Mouse (Mus musculus): Measurements from ENCODE around the gene Cib1. TPM values are rescaled to one million over a fixed set of nuclear protein-coding genes. Genes with fewer than 3 reads are reported as not detected.

The Cib1 gene
- polyA plus RNA-seq, 1 experiment: 31.0 TPM

DNA sequence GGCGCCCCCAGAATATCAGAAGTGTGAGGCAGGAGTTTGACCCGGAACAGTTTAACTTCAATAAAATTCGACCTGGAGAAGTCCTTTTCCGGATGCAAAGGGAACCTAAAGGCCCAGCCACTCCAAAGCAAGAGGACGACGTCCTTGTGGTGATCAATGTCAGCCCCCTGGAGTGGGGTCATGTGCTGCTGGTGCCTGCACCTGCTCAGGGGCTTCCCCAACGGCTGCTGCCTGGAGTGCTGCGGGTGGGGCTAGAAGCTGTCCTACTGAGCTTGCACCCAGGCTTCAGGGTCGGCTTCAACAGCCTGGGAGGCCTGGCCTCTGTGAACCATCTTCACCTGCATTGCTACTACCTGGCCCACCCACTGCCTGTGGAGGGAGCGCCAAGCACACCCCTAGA lies 5.9 kb upstream of the Cib1 start:
- no peak for DNase-seq (ENCODE audit: extremely low spot score in 1 of 2, low spot score in 1 of 2)

DNA sequence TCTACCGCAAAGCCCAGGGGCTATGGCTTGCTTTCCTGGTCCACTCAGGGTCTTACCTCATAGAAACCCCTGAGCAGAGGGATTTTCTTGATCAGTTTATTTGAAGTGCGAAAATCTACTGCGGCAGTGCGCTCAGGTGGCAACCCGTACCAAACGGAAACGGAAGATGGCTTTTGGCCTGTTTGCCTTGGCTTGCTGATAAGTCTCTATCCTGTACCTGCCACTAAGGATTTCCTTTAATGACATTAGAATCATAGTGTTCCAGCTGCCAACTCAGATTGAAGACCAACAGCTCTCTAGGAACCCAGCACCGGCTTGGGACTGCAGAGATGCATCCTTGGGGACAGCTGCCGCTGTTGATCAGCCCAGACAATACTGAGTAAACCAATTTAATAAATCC lies 1.2 kb upstream of the Cib1 start:
- no peak for DNase-seq (ENCODE audit: extremely low spot score in 1 of 2, low spot score in 1 of 2)

DNA sequence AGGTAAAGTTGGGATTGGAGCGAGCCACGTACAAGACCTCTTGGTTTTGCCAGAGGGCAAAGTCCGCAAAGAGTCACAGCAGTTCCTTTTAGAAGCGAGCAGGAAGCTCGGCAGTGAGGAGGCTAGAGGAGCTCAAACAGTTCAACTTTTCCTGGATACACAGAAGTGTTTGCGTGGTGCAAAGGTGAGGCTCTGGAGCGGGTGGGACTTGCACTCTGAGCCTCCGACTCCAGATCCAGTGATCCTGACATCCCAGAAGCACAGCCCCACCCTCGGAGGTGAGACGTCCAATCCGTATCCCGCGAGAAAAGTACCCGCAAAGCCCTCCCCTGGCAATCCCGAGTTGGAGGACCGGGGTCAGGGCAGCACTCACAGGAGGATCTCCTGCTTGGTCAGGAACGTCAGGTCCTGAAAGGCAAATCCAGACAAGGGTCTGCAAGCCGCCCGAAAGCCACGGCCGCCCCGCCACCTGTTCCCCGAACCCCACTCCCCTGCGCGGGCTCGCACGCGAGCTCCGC lies 583 bp downstream of the Cib1 start:
- DNase-seq (ENCODE audit: extremely low spot score in 1 of 2, low spot score in 1 of 2): no peak

DNA sequence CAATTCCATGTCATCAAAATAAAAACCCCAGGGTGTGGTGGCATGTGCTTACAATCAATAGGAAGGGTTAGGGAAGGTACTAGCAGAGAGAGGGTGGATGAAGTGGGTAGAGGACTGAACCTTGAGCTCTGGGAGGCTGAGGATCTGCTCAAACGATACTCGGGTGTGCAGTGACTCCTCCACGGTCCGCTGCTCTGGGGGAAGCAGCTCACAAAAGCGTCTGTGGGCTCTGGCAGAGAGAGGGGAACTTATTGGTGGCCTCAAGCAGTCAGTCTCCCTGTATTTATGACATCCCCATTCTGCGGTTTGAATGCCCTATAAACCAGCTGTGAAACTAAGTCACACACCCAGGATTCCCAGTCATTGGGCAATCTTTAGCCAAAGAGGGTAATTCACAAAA lies 2.4 kb downstream of the Cib1 start:
- no peak for DNase-seq (ENCODE audit: extremely low spot score in 1 of 2, low spot score in 1 of 2)

DNA sequence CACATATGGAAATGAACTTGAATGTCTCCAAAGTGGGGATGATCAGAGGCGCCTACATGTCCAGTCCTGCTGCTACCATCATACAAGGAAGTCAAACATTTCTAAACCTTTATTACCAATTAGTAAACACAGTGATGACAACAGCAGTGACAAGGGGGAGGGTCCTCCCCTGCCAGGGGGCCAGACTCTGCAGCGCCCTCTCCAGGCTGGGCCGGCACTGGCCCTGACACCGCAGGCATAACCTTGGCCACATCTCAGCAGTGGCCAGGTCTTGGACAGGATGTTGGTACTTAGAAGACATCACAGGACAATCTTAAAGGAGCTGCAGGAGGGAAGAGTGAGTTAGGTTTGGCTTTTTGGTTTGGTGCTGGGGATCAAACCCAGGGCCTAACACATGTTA lies 5.5 kb downstream of the Cib1 start:
- DNase-seq (ENCODE audit: extremely low spot score in 1 of 2, low spot score in 1 of 2): no peak

DNA sequence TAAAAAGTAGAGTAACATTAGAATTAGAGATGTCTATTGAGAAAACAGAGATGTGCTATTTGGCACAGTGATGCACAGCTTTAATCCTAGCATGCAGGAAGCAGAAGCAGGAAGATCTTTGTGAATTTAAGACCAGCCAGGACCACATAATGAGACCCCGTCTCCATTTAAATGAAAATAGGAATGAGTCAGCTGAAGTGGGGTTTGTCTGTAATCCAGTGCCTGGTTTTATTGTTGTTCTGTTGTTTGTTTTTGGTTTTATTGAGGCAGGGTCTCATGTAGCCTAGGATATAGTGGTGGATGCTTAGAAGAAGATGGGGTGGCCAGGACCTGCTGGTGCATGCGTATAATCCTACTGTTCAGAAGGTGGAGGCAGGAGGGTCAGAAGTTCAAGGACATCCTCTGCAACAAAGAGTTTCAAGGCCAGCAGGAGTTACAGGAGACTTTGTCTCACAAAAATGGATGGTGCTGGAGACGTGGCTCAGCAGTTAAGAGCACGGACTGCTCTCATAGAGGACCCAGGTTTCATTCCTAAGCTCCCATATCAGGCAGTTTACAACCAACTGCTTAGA lies 11.3 kb downstream of the Cib1 start:
- no peak for DNase-seq (ENCODE audit: extremely low spot score in 1 of 2, low spot score in 1 of 2)

DNA sequence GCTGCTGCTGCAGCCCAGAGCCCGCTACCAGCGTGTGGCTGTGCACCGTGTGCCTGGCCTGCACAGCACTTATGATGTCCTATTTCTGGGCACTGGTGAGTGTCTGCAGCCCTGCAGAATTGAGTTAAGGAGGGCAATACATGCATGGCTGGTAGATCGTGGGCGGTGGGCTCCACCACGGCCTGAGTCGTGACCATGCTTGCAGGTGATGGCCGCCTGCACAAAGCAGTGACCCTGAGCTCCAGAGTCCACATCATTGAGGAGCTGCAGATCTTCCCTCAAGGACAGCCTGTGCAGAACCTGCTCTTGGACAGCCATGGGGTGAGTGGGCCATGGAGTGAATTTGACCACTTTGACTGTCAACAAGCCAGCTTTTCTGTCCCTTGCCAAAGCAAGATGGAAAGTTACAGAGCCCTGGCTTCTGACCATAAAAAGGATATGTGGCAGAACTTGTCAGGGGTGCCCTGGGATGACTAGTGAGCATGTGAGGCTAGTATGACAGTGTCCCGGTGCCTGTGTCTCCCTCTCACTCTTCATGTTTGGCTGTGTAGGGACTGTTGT lies 12.3 kb downstream of the Cib1 start:
- no peak for DNase-seq (ENCODE audit: extremely low spot score in 1 of 2, low spot score in 1 of 2)

DNA sequence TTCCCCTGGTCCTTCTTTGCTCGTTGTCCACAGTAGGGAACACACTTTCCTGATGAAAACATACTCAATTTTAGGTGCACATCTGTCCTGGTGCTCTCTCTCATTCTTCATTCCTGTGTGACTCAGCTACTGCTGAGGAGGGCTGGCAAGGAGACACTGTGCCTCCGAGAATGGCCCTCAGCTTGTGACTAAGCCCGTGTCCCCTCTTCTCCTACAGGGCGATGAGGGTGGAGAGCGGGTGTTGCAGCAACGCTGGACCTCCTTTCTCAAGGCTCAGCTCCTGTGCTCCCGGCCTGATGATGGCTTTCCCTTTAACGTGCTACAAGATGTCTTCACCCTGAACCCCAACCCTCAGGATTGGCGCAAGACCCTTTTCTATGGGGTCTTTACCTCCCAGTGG lies 13.9 kb downstream of the Cib1 start:
- DNase-seq (ENCODE audit: extremely low spot score in 1 of 2, low spot score in 1 of 2): no peak

DNA sequence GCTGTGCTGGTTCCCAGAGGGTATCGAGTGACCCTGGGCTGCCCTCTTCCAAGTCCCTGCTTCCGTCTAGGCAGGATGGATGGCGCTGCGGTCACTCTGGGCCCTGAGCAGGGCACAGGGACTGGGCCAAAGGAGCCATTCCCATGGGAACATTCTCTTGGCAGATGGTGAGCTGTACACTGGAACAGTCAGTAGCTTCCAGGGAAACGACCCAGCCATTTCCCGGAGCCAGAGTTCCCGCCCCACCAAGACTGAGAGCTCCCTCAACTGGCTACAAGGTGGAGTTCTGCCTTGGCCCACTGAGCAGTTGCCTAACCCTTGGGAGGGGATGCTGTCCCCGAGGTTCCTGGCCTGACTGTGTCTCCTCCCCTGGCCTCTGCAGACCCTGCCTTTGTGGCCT lies 16.0 kb downstream of the Cib1 start:
- peak; percentile 47 for DNase-seq (ENCODE audit: extremely low spot score in 1 of 2, low spot score in 1 of 2)

DNA sequence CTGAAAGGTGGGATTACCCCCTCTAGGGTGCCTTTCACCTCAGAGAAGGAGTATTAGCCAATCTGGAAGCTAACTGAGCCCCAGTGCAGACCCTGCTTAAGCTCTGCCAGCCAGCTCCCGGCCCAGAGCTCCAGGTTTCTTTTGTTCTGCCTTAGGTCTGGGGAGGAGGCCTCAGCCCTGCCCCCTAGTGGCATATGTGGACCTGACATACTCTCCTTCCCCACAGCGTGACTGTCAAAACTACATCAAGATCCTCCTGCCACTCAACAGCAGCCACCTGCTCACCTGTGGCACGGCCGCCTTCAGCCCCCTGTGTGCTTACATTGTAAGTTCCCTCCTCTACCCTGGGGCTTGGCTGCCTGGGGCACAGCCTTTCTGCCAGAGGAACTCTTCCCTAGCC lies 17.2 kb downstream of the Cib1 start:
- DNase-seq (ENCODE audit: extremely low spot score in 1 of 2, low spot score in 1 of 2): peak; percentile 41 to 83

DNA sequence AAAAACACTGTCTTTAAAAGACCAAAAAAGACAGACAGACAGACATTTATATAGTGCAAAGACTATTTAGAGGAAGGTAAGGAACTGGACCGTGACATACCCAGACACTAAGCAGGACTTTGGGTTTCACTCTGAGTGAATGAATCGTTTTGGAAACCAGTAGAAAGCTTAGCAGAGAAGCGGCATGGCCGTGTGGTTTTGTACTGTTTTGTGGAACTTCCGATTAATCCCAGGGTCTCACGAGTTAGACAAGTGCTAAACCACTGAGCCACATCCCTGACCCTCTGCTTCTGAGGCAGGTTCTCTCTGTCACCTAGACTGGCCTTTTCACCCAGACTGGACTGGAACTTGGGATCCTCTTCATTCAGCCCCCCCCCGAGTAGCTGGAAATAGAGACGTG lies 18.2 kb downstream of the Cib1 start:
- no peak for DNase-seq (ENCODE audit: extremely low spot score in 1 of 2, low spot score in 1 of 2)

DNA sequence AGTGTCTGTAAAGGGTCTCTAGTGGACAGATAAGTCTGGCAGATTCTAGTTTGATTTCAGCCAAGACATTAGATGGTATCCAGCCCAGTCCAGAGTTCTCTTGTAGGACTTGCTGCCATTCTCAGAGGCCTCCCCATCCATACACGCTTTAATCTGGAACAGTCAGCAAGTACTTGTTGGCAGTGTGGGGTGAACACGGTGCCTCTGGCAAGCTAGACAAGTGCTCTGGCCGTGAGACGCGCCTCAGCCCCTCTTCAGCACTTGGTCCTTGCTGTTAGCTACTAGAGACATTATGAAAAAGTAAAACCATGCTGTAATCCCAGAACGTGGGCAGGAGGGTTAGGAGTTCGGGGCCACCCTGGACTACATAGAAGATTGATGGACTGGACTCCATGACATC lies 19.0 kb downstream of the Cib1 start:
- DNase-seq (ENCODE audit: extremely low spot score in 1 of 2, low spot score in 1 of 2): no peak

DNA sequence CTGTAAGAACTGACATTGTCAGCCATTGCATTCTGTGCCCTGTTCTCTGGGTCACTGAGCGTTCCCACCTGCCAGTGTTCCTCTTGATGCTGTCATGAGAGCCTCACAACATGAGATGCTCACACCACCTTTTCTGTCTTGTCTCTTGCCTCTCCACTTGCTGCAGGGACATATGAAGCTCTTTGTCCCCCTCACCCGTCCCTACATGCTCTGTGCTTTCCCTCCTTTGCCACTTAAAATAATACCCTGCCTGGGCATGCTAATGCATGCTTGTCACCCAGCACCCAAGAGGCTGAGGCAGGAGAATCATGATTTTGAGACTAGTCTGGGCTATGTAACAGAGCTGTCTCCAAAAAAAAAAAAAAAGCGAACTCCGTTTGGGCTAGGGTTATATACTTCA lies 21.6 kb downstream of the Cib1 start:
- DNase-seq (ENCODE audit: extremely low spot score in 1 of 2, low spot score in 1 of 2): no peak

DNA sequence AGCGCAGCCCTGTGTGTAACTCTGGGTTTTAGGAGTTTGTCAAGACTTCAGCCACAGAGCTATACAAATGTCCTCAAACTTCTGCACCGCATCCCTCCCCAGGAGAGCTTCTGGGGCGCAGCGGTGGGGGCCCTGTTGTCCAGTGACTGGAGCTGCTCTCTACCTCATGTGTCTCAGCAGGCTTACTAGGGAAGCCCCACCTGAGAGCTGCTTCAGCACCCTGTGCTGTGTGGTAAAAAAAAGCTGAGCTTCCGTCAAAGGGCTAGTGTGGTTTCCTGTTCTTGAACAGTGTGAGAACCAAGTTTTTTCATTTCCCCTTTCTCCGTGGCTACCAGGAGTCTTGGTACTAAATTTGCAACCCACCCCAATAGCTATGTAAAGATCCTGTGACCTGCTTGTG lies 22.9 kb downstream of the Cib1 start:
- DNase-seq (ENCODE audit: extremely low spot score in 1 of 2, low spot score in 1 of 2): no peak

DNA sequence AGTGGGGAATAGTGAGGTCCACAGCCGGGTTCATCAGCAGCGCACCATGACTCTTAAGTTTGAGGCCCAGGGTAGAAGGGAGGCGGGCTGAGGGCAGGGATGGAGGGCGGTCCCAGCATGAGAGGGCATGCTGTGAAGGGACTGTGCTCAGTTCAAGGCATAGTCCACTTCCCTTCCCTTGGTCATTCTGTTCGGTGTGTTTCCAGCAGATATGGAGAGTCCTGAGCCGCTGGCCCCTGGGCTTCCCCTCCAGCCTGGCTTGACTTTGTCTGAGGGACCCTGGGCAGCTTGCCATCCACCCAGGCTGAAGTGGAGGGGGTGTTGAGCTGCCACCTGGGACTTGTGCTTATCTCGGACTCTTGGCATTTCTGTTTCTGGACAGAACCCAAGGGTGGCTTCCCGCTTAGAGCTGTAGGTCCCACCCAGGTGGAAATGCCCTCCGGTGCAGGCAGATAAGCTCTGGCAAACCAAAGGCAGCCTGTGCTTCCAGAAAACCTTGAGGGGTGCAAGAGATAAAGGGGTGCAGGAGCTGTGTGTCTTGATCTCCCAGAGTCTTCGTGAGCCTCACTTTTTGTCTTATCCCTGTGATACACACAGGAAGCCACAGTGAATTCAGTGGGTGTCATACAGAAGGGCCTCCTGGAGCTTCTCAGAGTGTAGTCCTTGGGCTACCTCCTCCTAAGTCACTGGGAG lies 23.7 kb downstream of the Cib1 start:
- DNase-seq (ENCODE audit: extremely low spot score in 1 of 2, low spot score in 1 of 2): no peak

DNA sequence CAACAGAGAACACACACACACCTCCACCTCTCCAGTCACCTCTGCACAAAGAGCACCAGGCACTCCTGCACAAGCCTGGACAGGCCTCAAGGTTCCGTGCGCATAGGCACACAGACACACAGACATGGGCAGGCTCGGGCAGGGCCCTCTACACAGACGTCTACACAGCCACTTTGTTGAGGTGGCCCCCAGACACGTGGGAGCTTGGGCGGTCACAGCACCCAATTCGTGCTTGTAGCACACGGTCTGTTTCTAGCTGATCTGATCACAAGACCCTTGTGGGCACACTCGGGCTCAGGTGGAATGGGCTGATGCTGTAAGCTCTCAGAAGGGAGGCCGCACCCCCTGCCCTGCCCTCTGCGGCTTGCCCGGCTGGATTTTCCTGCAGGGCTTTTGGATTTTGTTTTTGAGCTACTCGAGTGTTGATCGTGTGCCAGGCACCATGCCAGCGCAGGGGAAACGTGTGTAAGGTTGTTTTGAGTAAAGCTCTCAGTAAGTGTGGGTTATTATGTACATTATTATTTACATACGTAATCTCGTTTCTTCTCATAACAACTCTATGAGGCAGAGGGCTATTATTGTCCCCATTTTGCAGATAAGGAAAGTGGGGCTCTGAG lies 24.5 kb downstream of the Cib1 start:
- DNase-seq (ENCODE audit: extremely low spot score in 1 of 2, low spot score in 1 of 2): no peak

DNA sequence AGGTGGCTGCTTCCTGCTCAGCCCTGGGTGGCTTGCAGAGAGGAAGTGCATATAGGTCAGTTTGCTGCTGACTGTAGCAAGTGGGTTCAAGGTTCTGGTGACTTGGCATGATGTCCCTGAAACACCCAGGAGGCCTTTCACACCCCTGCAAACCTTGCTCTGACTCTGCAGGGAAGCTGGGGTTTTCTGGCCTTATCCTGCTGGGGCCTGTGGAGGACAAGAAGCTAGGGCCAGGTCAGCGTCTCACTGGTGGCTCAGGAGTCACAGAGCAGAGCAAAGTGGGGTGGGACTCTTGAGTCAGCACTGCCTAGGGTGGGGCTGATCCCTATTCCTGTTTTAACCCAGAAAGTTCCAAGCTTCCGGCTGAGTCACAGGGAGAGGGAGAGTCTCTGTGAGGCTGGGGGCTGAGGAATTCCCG lies 25.3 kb downstream of the Cib1 start:
- no peak for DNase-seq (ENCODE audit: extremely low spot score in 1 of 2, low spot score in 1 of 2)

DNA sequence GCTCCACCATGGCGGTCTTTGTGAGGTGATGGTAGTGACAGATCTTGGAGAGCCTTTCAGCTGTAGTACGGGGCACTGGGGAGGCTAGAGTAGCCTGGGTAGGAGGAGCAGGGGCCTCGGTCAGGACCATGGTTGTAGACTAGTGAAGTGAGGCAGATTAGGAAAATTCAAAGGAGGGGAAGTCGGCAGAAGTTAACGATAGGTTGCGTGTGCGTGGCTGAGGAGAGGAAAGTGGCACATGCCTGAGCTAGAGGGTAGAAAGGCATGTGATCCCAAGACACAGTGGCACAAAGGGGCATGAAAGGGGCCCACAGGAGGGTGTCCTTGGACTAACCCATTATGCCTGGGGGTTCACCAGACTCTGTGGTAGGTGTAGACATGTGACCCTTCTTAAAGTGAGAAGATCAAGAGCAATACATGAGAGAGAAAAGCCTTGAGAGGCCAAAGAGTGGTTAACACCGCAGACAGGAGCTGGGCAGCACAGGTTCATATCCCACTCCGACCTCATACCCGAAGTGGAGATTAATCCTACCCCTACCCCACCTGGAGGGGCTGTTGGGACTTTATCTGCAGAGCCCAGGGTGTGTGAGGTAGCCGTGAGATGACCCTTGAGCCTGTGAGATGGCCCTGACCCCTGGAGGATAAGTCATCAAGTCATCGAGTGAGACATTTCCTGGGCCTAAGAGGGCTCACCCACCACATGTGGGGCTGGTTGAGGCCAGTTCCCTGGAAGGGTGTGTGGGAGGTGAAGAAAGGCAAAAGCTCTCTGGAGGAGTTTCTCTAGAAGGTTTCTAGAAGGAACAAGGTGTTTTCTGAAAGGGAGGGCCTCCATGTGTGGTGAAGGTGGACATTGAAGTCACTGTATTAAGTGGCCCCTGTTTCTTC lies 26.7 kb downstream of the Cib1 start:
- DNase-seq (ENCODE audit: extremely low spot score in 1 of 2, low spot score in 1 of 2): no peak

DNA sequence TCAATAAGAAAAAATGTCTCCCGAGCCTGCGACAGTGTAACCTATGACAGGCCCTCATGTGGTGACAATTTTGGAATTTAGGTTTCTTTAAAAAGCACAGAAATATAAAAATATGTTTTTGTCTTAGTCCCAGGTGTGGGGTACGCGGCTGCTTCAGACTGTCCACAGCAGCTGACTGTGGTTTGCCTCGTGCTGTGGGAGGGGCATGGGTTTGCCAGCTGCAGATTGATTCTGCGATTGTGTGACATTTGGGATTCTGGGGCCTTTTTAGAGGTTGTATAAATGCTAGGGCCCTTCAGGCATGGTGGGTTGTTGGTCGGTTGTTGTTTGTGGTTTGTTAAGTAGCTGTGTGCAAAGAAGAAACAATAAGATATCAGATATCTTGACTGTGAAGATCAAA lies 27.7 kb downstream of the Cib1 start:
- DNase-seq (ENCODE audit: extremely low spot score in 1 of 2, low spot score in 1 of 2): no peak

DNA sequence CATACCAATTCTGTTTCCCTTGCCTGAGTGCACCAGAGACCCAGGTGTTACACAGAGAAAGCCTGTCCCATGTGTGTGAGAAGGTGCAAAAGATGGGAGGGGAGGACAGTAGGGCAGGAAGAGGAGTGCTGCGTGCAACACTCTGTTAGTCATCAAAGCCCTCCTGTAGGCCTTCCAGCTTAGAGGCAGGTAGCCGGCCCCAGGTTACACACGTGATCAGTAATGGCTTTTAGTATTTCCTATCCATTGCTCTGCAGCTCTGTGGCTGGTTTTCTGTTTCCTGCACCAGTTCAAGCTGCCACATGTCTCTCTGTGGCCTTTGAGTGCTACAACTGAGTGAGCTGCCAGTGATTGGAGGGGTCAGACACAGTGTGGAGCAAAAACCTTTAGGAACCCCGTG lies 28.3 kb downstream of the Cib1 start:
- no peak for DNase-seq (ENCODE audit: extremely low spot score in 1 of 2, low spot score in 1 of 2)

DNA sequence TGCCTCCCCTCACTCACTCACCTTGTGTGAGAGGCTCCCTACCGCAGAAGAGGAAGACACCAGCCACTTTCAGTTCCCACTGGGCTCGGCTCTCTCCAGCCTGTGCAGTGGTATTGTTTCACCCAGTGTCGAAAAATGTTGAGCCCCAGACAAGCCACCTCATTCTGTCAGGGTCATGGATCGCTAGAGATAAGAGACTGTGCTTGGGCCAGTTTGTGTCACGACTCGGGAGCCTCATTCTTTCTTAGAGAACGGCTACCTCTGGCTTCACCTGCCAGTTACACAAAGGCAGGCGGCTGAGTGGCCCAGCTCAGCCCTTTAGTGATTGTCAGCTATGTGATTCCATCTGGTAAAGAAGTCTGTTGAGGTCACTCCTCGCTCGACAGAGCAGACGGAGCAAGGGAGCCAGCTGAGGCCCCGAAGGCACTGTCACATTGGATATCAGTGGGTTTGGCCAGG lies 28.9 kb downstream of the Cib1 start:
- no peak for DNase-seq (ENCODE audit: extremely low spot score in 1 of 2, low spot score in 1 of 2)

All from frontal cortex, adult 2 months (tissue).